In the genomic region with DNA sequence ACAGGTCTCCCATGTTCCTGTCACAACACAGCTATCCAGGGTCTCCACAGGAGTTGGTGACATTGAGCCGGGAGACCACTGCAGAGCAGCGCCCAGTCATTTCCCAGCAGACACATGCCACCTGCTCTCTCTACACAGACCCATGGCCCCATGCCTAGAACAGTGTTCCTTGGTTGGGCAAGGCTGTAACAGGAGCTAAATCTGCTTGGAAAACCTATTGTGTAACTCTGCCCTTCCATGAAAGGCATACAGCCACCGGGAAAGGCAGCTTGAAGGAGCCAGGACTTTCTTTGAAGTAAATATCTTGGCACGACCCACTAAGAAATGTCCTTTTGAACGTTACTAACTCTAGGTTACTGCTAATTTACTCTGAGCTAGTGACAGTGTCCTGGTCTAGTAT, we compare ENCODE assay signal across 17 mouse cellular contexts. TPM values are rescaled to one million over a fixed set of nuclear protein-coding genes. Genes with fewer than 3 reads are reported as not detected.
A peak's percentile ranks its signal among the peaks of the same experiment; 100 is the strongest.
DNase-seq lines count a peak whose midpoint lies in the region.
"Had no signal": no experiment of that assay in that cellular context is flagged by ENCODE, and none has a peak within 500 bp of the region (broad histone marks: within the 10 kb centered on the region; RNA-seq: fewer than 3 reads in every experiment).

No protein-coding gene starts in this region.

- peak; percentile 42 for DNase-seq in adrenal gland, adult 2 months
- DNase-seq in adrenal gland, postnatal 25 days, result no peak
- DNase-seq in heart, adult 11 months, result peak; percentile 93
- no peak for DNase-seq in heart, postnatal 4 days
- peak; percentile 42 for DNase-seq in 3134 (ENCODE audit: extremely low read depth, insufficient read length, low spot score)
- DNase-seq in lung, postnatal 14 days, result peak; percentile 44
- no peak for DNase-seq in layer of hippocampus, postnatal 14 days (ENCODE audit: low spot score in 2 of 2)
- no peak for DNase-seq in cerebellum, adult 9-11 months
- DNase-seq: liver, postnatal 0 days; retina, postnatal 1 day had no signal

RNA-seq across cellular contexts. Expression of gene Accsl, which starts 40.8 kb away (rescaled TPM):
- 1 to 10 TPM in 1 of 2 experiments, under 1 TPM in 1; 0.43 to 1.6 TPM for total RNA-seq in adrenal gland, adult 2 months (2021)
- polyA plus RNA-seq in adrenal gland, adult 2 months (2012; rRNA removed), result not detected in 2 replicates
- total RNA-seq in adrenal gland, postnatal 25 days (2021), result 0.76 TPM in 1 of 2 replicates, not detected in the other
- total RNA-seq in heart, postnatal 4 days (2021), result not detected
- under 1 TPM; 0.72 to 0.90 TPM for total RNA-seq in layer of hippocampus, postnatal 14 days (2021)
- polyA plus RNA-seq: activated CD4-positive, CD25-positive, alpha-beta regulatory T cell, adult 4 months; heart, embryonic 14.5 days; hindbrain, embryonic 10.5 days; intestine, embryonic 14.5 days; kidney, postnatal 0 days; limb, embryonic 15.5 days; small intestine, adult 2 months had no signal

RNA-seq across cellular contexts. Expression of gene Gm13889, which starts 47.3 kb away (rescaled TPM):
- 10 to 100 TPM; 38.1 to 50.3 TPM for total RNA-seq in adrenal gland, adult 2 months (2021)
- polyA plus RNA-seq in adrenal gland, adult 2 months (2012; rRNA removed), result 62.0 and 80.6 TPM in 2 replicates
- 18.3 and 20.5 TPM in 2 replicates for total RNA-seq in adrenal gland, postnatal 25 days (2021)
- total RNA-seq in heart, postnatal 4 days (2021), result 10 to 100 TPM; 24.2 to 26.7 TPM
- 10 to 100 TPM; 48.0 to 49.2 TPM for total RNA-seq in layer of hippocampus, postnatal 14 days (2021)
- polyA plus RNA-seq: activated CD4-positive, CD25-positive, alpha-beta regulatory T cell, adult 4 months had no signal

RNA-seq across cellular contexts. Expression of gene Accs, which starts 60.0 kb away (rescaled TPM):
- total RNA-seq in adrenal gland, adult 2 months (2021), result 1 to 10 TPM; 8.9 to 9.6 TPM
- 15.2 and 16.7 TPM in 2 replicates for polyA plus RNA-seq in adrenal gland, adult 2 months (2012; rRNA removed)
- 10.0 and 13.3 TPM in 2 replicates for total RNA-seq in adrenal gland, postnatal 25 days (2021)
- total RNA-seq in heart, postnatal 4 days (2021), result 10 to 100 TPM; 10.2 to 10.6 TPM
- 1 to 10 TPM; 4.4 to 4.7 TPM for total RNA-seq in layer of hippocampus, postnatal 14 days (2021)

Comparison
In these comparisons a context has a peak if more than half of its experiments do, and no peak if none do; other contexts are left out.
1. DNase-seq: peak in adrenal gland, adult 2 months (single experiment), heart, adult 11 months (single experiment), 3134 (single experiment) and lung, postnatal 14 days (single experiment); none in adrenal gland, postnatal 25 days (single experiment), heart, postnatal 4 days (single experiment), layer of hippocampus, postnatal 14 days (0 of 2) and cerebellum, adult 9-11 months (single experiment).